Mouse (Mus musculus): ENCODE measurements at regions not wholly inside any gene's neighbourhood (a gene's known extent, or its start where the extent isn't known, plus 50 kb on each side); places are given as distances from the start of the nearest gene placed in this dataset.

GRCm38 (mm10) chr14:64574773-64575172 lies 470.7 kb downstream of the Prss52 start:
- intact Hi-C loops (cut with DNase I), result no loop called here
- no peak for DNase-seq

- intact Hi-C loops (cut with DNase I), result no loop called here
These were observed 471.9 kb downstream of the Prss52 start for GRCm38 (mm10) chr14:64575954-64576353.

GRCm38 (mm10) chr14:64580086-64580485 lies 476.0 kb downstream of the Prss52 start:
- intact Hi-C loops (cut with DNase I), result no loop called here
- DNase-seq, result no peak

More at GRCm38 (mm10) chr14:64575954-64576353, 471.9 kb downstream of the Prss52 start:
- DNase-seq, result no peak

- intact Hi-C loops (cut with DNase I), result no loop called here
- DNase-seq, result no peak
These were observed 476.8 kb downstream of the Prss52 start for GRCm38 (mm10) chr14:64580862-64581261.

- intact Hi-C loops (cut with DNase I), result no loop called here
- no peak for DNase-seq
These were observed 477.6 kb downstream of the Prss52 start for GRCm38 (mm10) chr14:64581705-64582104.

GRCm38 (mm10) chr14:64582822-64583221 lies 478.7 kb downstream of the Prss52 start:
- intact Hi-C loops (cut with DNase I), result no loop called here
- no peak for DNase-seq

GRCm38 (mm10) chr14:64584221-64584620 lies 480.1 kb downstream of the Prss52 start:
- DNase-seq, result no peak
- intact Hi-C loops (cut with DNase I), result no loop called here

GRCm38 (mm10) chr14:64585081-64585470 lies 481.0 kb downstream of the Prss52 start:
- intact Hi-C loops (cut with DNase I), result no loop called here
- DNase-seq, result no peak

- no peak for DNase-seq
- intact Hi-C loops (cut with DNase I), result no loop called here
These were observed 481.5 kb downstream of the Prss52 start for GRCm38 (mm10) chr14:64585471-64586192.

GRCm38 (mm10) chr14:64586386-64586859 lies 482.3 kb downstream of the Prss52 start:
- no peak for DNase-seq
- intact Hi-C loops (cut with DNase I), result no loop called here

- DNase-seq, result no peak
- intact Hi-C loops (cut with DNase I), result no loop called here
These were observed 483.0 kb downstream of the Prss52 start for GRCm38 (mm10) chr14:64586860-64587698.

- intact Hi-C loops (cut with DNase I), result no loop called here
- DNase-seq, result no peak
These were observed 483.8 kb downstream of the Prss52 start for GRCm38 (mm10) chr14:64587699-64588434.

- no peak for DNase-seq
- intact Hi-C loops (cut with DNase I), result no loop called here
These were observed 484.5 kb downstream of the Prss52 start for GRCm38 (mm10) chr14:64588561-64588960.

- intact Hi-C loops (cut with DNase I), result no loop called here
- no peak for DNase-seq
These were observed 485.0 kb downstream of the Prss52 start for GRCm38 (mm10) chr14:64589126-64589525.

- intact Hi-C loops (cut with DNase I), result no loop called here
- no peak for DNase-seq
These were observed 485.8 kb downstream of the Prss52 start for GRCm38 (mm10) chr14:64589571-64590547.

- DNase-seq, result no peak
- intact Hi-C loops (cut with DNase I), result no loop called here
These were observed 486.5 kb downstream of the Prss52 start for GRCm38 (mm10) chr14:64590611-64591010.

- no peak for DNase-seq
- intact Hi-C loops (cut with DNase I), result no loop called here
These were observed 487.2 kb downstream of the Prss52 start for GRCm38 (mm10) chr14:64591091-64591976.

- no peak for DNase-seq
- intact Hi-C loops (cut with DNase I), result no loop called here
These were observed 488.1 kb downstream of the Prss52 start for GRCm38 (mm10) chr14:64592176-64592575.

All from heart, postnatal 14 days (tissue).